Mouse (Mus musculus) frontal cortex, adult (tissue): Measurements from ENCODE around the gene Il17rb.

ENCODE experiments used
- ATAC-seq: cut with Nextera tagmentation; 2 replicates; pipeline ENCODE4 v1.9.2; 2017; ENCODE audit warnings: mild to moderate bottlenecking, moderate library complexity, mixed read lengths; ENCODE audit not compliant: low TSS enrichment

Il17rb gene

GRCm38 (mm10) chr14:29967611-29968010, 41.1 kb downstream of the Il17rb start:
- ATAC-seq, result no peak

- peak; percentile 70 for ATAC-seq
Observed at GRCm38 (mm10) chr14:29957393-29957792, 51.3 kb downstream of the Il17rb start.

DNA sequence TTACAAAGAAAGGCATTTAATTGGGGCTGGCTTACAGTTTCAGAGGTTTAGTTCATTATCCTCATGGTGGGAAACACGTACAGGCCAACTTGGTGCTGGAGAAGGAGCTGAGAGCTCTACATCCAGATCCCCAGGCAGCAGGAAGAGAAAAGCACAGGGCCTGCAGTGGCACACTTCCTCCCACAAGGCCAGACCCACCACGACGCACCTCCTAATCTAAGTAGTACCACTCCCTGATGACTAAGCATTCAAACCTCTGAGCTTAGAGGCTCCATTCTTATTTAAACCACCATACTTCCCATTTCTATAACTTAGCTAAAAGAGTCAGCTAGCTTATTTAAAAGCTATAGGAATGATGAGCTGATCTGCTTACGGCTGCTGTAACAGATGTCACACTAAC, 57.9 kb downstream of the Il17rb start:
- ATAC-seq, result no peak

DNA sequence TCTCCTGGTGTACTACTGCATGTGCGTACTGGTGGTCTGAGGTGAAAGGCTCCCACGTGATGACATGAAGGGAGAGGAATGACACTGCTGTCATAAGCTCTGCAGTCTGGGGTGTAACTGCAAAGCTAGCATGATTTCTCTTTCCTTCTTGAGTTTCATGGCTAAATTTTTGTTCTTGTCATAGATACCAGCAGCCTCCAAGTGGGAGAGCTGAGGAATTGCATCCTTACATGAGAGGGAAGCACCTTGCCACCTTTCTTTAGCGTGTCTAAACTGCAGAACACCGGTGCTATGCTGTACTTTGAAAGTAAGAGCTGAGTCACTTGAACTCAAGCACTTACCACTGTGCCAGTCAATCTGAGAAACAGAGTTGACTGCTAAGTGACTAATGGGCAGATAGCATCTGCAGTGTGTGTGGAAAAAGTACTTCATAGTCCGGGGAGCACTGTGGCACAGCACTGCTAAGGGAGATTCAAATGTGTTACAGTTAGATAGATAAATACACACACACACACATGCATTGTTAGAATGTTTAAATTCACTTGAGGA, 61.9 kb downstream of the Il17rb start:
- ATAC-seq, result peak; percentile 76
